In the genomic region with DNA sequence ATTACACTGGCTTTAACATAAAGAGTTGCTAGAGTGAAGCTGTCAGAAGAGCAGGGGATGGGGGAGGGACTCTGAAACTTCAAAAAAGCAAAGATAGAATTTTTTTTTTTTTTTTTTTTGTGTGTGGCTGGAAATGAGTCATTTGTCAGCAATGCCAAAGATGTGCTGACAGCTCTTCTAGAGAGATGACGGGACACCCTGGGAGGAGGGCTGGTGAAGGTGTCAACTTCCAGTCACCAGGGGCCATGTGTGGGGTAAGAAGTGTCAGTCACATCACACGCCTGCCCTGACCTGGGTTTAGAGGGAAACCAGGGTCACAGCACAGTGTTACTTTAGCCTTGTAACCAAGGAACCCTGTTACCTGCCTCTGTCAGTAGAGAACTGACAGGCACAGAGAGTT, we compare ENCODE assay signal across 17 mouse cellular contexts.
A peak's percentile ranks its signal among the peaks of the same experiment; 100 is the strongest.
DNase-seq lines count a peak whose midpoint lies in the region; TF ChIP-seq lines count a peak whose summit lies in the region.
"Had no signal": no experiment of that assay in that cellular context is flagged by ENCODE, and none has a peak within 500 bp of the region (broad histone marks: within the 10 kb centered on the region; RNA-seq: fewer than 3 reads in every experiment).

No protein-coding gene starts in this region.

- no peaks in the 10 kb centered on the region for H3K27me3 ChIP-seq in kidney, adult 2 months (replicated peaks; ENCODE audit: control insufficient read depth, insufficient read depth, low read length)
- H3K27me3 ChIP-seq in limb, embryonic 10.5 days (ENCODE audit: low read depth, poor library complexity, severe bottlenecking), result no peaks in the 10 kb centered on the region
- H3K27me3 ChIP-seq: limb, embryonic 15.5 days; neural tube, embryonic 13.5 days had no signal

- no peak overlapping the region for H3K27ac ChIP-seq in kidney, adult 2 months (ENCODE audit: insufficient read depth, low read depth, low read length)
- no peak overlapping the region for H3K27ac ChIP-seq in limb, embryonic 10.5 days
- H3K27ac ChIP-seq: forebrain, embryonic 10.5 days; hindbrain, embryonic 14.5 days; limb, embryonic 15.5 days; neural tube, embryonic 13.5 days had no signal

- DNase-seq in kidney, adult 2 months, result peak; percentile 5
- no peak for DNase-seq in kidney, postnatal 14 days
- peak; percentile 17 for DNase-seq in adipocyte (ENCODE audit: low spot score)
- peak; percentile 46 to 58 for DNase-seq in heart, adult 18-20 months
- DNase-seq in limb, embryonic 10.5 days (ENCODE audit: low spot score), result peak; percentile 44
- no peak for DNase-seq in retina, embryonic 14.5 days (ENCODE audit: low spot score)
- DNase-seq in urinary bladder, postnatal 25 days (ENCODE audit: low spot score), result no peak
- no peak for DNase-seq in left cerebral cortex, postnatal 14 days (ENCODE audit: low spot score in 2 of 2)
- DNase-seq: adrenal gland, postnatal 36 days; cerebellum, postnatal 10 days; kidney, postnatal 4 days; thymus, postnatal 14 days had no signal

- 17% methylated on average over 2 of the region's 2 CpGs for WGBS in kidney, adult 2 months
- 10% methylated on average over 2 of the region's 2 CpGs for WGBS in limb, embryonic 10.5 days

- TF ChIP-seq POLR2A in kidney, adult 2 months (IDR thresholded peaks at IDR 0.05; ENCODE audit: low read depth, low read length), result no peak

- H3K9me3 ChIP-seq in limb, embryonic 10.5 days (replicated peaks), result no peaks in the 10 kb centered on the region
- H3K9me3 ChIP-seq: forebrain, embryonic 10.5 days; limb, embryonic 15.5 days; neural tube, embryonic 13.5 days had no signal

- H3K4me1 ChIP-seq in kidney, adult 2 months (ENCODE audit: control insufficient read depth, insufficient read depth, low read length), result no peaks in the 10 kb centered on the region
- peaks cover 6% of the 10 kb centered on the region; the same call in 1 of the 2 replicates for H3K4me1 ChIP-seq in limb, embryonic 10.5 days
- H3K4me1 ChIP-seq: forebrain, embryonic 10.5 days; limb, embryonic 15.5 days; neural tube, embryonic 13.5 days had no signal

- no peak for TF ChIP-seq CTCF in kidney, adult 2 months (conservative IDR thresholded peaks at IDR 0.05; ENCODE audit: insufficient read depth, insufficient read length, low read depth, low read length)

- intact Hi-C loops in left cerebral cortex, postnatal 14 days (cut with DNase I), result no loop called here

- no peaks in the 10 kb centered on the region for H3K36me3 ChIP-seq in kidney, adult 2 months (ENCODE audit: control insufficient read depth, insufficient read depth, low read length)
- H3K36me3 ChIP-seq in limb, embryonic 10.5 days, result no peaks in the 10 kb centered on the region
- H3K36me3 ChIP-seq: forebrain, embryonic 10.5 days; G1E; limb, embryonic 15.5 days; neural tube, embryonic 13.5 days had no signal

- H3K4me3 ChIP-seq in kidney, adult 2 months (ENCODE audit: insufficient read depth, low read depth, low read length), result no peak overlapping the region
- H3K4me3 ChIP-seq in limb, embryonic 10.5 days, result no peak overlapping the region
- H3K4me3 ChIP-seq: forebrain, embryonic 10.5 days; limb, embryonic 15.5 days; neural tube, embryonic 13.5 days had no signal

Comparison
In these comparisons a context has a peak if more than half of its experiments do, and no peak if none do; other contexts are left out.
1. DNase-seq: peak in kidney, adult 2 months (single experiment), adipocyte (single experiment), heart, adult 18-20 months (2 of 2) and limb, embryonic 10.5 days (single experiment); none in kidney, postnatal 14 days (single experiment), retina, embryonic 14.5 days (single experiment), urinary bladder, postnatal 25 days (single experiment) and left cerebral cortex, postnatal 14 days (0 of 2).